Mouse (Mus musculus): ENCODE results near the gene Pxn. TPM values are rescaled to one million over a fixed set of nuclear protein-coding genes. Genes with fewer than 3 reads are reported as not detected.

Gene Pxn
- total and polyA plus RNA-seq, 2 experiments from 2014 or later: 18.0 to 41.0 TPM

GRCm38 (mm10) chr5:115547421-115547820, 40.9 kb downstream of the Pxn start:
- H3K27me3 ChIP-seq (ENCODE audit: insufficient read depth, low read length): no peaks in the 10 kb centered on the region
- H3K9ac ChIP-seq (replicated peaks; ENCODE audit: low read length): no peak overlapping the region
- H3K9me3 ChIP-seq (ENCODE audit: low read length): no peaks in the 10 kb centered on the region
- H3K27ac ChIP-seq: no peak overlapping the region
- TF ChIP-seq CTCF (IDR thresholded peaks at IDR 0.05; ENCODE audit: low read depth): no peak
- H3K4me2 ChIP-seq (ENCODE audit: low read depth, low read length): no peak overlapping the region
- peaks cover 34% of the 10 kb centered on the region; the same call in 1 of the 2 replicates for H3K36me3 ChIP-seq (ENCODE audit: insufficient read depth, low read length)
- ATAC-seq (no peak), DNase-seq (ENCODE audit: low spot score) (no peak)
- WGBS: 79% methylated on average over 7 of the region's 7 CpGs
- H3K4me3 ChIP-seq (ENCODE audit: low read length): no peak overlapping the region
- peaks cover 12% of the 10 kb centered on the region for H3K4me1 ChIP-seq (ENCODE audit: insufficient read depth, low read length)

- Histone ChIP-seq H3K4me2 (ENCODE audit: low read depth, low read length) (no peak overlapping the region), H3K36me3 (ENCODE audit: insufficient read depth, low read length) (peaks cover 43% of the 10 kb centered on the region; the same call in 1 of the 2 replicates), H3K4me1 (ENCODE audit: insufficient read depth, low read length) (peaks cover 6% of the 10 kb centered on the region), H3K4me3 (ENCODE audit: low read length) (no peak overlapping the region), H3K27me3 (ENCODE audit: insufficient read depth, low read length) (no peaks in the 10 kb centered on the region), H3K27ac (no peak overlapping the region), H3K9ac (replicated peaks; ENCODE audit: low read length) (no peak overlapping the region), H3K9me3 (ENCODE audit: low read length) (no peaks in the 10 kb centered on the region)
- ATAC-seq (no peak), DNase-seq (ENCODE audit: low spot score) (no peak)
- 92% methylated on average over 18 of the region's 18 CpGs for WGBS
- TF ChIP-seq CTCF (IDR thresholded peaks at IDR 0.05; ENCODE audit: low read depth): no peak
Observed at GRCm38 (mm10) chr5:115548501-115549285, 42.2 kb downstream of the Pxn start.

- Histone ChIP-seq H3K4me1 (ENCODE audit: insufficient read depth, low read length) (no peaks in the 10 kb centered on the region), H3K27me3 (ENCODE audit: insufficient read depth, low read length) (no peaks in the 10 kb centered on the region), H3K4me3 (ENCODE audit: low read length) (no peak overlapping the region), H3K36me3 (ENCODE audit: insufficient read depth, low read length) (peaks cover 47% of the 10 kb centered on the region; the same call in 1 of the 2 replicates), H3K27ac (no peak overlapping the region), H3K4me2 (ENCODE audit: low read depth, low read length) (no peak overlapping the region), H3K9ac (replicated peaks; ENCODE audit: low read length) (no peak overlapping the region), H3K9me3 (ENCODE audit: low read length) (no peaks in the 10 kb centered on the region)
- WGBS: 79% methylated on average over 11 of the region's 11 CpGs
- TF ChIP-seq CTCF (IDR thresholded peaks at IDR 0.05; ENCODE audit: low read depth): no peak
- no peak for ATAC-seq
- no peak for DNase-seq (ENCODE audit: low spot score)
Observed at GRCm38 (mm10) chr5:115550482-115551005, 44.1 kb downstream of the Pxn start.

GRCm38 (mm10) chr5:115551386-115551785, 44.9 kb downstream of the Pxn start:
- H3K9me3 ChIP-seq (ENCODE audit: low read length): no peaks in the 10 kb centered on the region
- no peak overlapping the region for H3K9ac ChIP-seq (replicated peaks; ENCODE audit: low read length)
- WGBS: 72% methylated on average over 12 of the region's 12 CpGs
- H3K4me3 ChIP-seq (ENCODE audit: low read length): no peak overlapping the region
- no peak for TF ChIP-seq CTCF (IDR thresholded peaks at IDR 0.05; ENCODE audit: low read depth)
- no peak overlapping the region for H3K27ac ChIP-seq
- peaks cover 47% of the 10 kb centered on the region; the same call in 1 of the 2 replicates for H3K36me3 ChIP-seq (ENCODE audit: insufficient read depth, low read length)
- H3K4me1 ChIP-seq (ENCODE audit: insufficient read depth, low read length): no peaks in the 10 kb centered on the region
- ATAC-seq (no peak), DNase-seq (ENCODE audit: low spot score) (no peak)
- no peaks in the 10 kb centered on the region for H3K27me3 ChIP-seq (ENCODE audit: insufficient read depth, low read length)
- no peak overlapping the region for H3K4me2 ChIP-seq (ENCODE audit: low read depth, low read length)

GRCm38 (mm10) chr5:115551799-115552198, 45.3 kb downstream of the Pxn start:
- WGBS: 78% methylated on average over 13 of the region's 13 CpGs
- DNase-seq (ENCODE audit: low spot score) (no peak), ATAC-seq (no peak)
- Histone ChIP-seq H3K9ac (replicated peaks; ENCODE audit: low read length) (no peak overlapping the region), H3K4me2 (ENCODE audit: low read depth, low read length) (no peak overlapping the region), H3K27ac (no peak overlapping the region), H3K27me3 (ENCODE audit: insufficient read depth, low read length) (no peaks in the 10 kb centered on the region), H3K4me3 (ENCODE audit: low read length) (no peak overlapping the region), H3K9me3 (ENCODE audit: low read length) (no peaks in the 10 kb centered on the region), H3K4me1 (ENCODE audit: insufficient read depth, low read length) (no peaks in the 10 kb centered on the region), H3K36me3 (ENCODE audit: insufficient read depth, low read length) (peaks cover 47% of the 10 kb centered on the region; the same call in 1 of the 2 replicates)
- TF ChIP-seq CTCF (IDR thresholded peaks at IDR 0.05; ENCODE audit: low read depth): no peak

- Histone ChIP-seq H3K4me2 (ENCODE audit: low read depth, low read length) (no peak overlapping the region), H3K9ac (replicated peaks; ENCODE audit: low read length) (no peak overlapping the region), H3K27me3 (ENCODE audit: insufficient read depth, low read length) (no peaks in the 10 kb centered on the region), H3K4me1 (ENCODE audit: insufficient read depth, low read length) (no peaks in the 10 kb centered on the region), H3K27ac (no peak overlapping the region), H3K9me3 (ENCODE audit: low read length) (no peaks in the 10 kb centered on the region), H3K4me3 (ENCODE audit: low read length) (no peak overlapping the region), H3K36me3 (ENCODE audit: insufficient read depth, low read length) (peaks cover 39% of the 10 kb centered on the region; the same call in 1 of the 2 replicates)
- 83% methylated on average over 33 of the region's 33 CpGs for WGBS
- ATAC-seq: no peak
- TF ChIP-seq CTCF (IDR thresholded peaks at IDR 0.05; ENCODE audit: low read depth): no peak
- DNase-seq (ENCODE audit: low spot score): no peak
Observed at GRCm38 (mm10) chr5:115553801-115554420, 47.4 kb downstream of the Pxn start.

All from hindbrain, postnatal 0 days (tissue).